Mouse (Mus musculus) adrenal gland, adult 8-10 months (tissue): ENCODE results near the gene Taf9. TPM values are rescaled to one million over a fixed set of nuclear protein-coding genes. Genes with fewer than 3 reads are reported as not detected.

Source experiments
- DNase-seq: peaks from one replicate; pipeline ENCODE4 v3.0.0; 2022
- total RNA-seq, 4 experiments: library from RNA; stranded (reverse); gene quantifications; 2 replicates each; pipeline ENCODE4 v1.2.4; 2022

Taf9 gene
- total RNA-seq, 4 experiments from 2014 or later = 8.3 to 15.0 (median 10.0) TPM

- DNase-seq = no peak
These were observed 18.9 kb downstream of the Taf9 start for GRCm38 (mm10) chr13:100670181-100670741.

GRCm38 (mm10) chr13:100675936-100676635, 24.7 kb downstream of the Taf9 start:
- no peak for DNase-seq

GRCm38 (mm10) chr13:100681615-100682014, 30.2 kb downstream of the Taf9 start:
- DNase-seq = no peak

- DNase-seq = no peak
These were observed 31.5 kb downstream of the Taf9 start for GRCm38 (mm10) chr13:100682837-100683236.

GRCm38 (mm10) chr13:100684355-100684754, 33.0 kb downstream of the Taf9 start:
- no peak for DNase-seq

- DNase-seq = no peak
These were observed 36.1 kb downstream of the Taf9 start for GRCm38 (mm10) chr13:100687513-100687912.

GRCm38 (mm10) chr13:100697541-100697940, 46.2 kb downstream of the Taf9 start:
- no peak for DNase-seq

- DNase-seq = no peak
These were observed 47.5 kb downstream of the Taf9 start for GRCm38 (mm10) chr13:100698866-100699265.

GRCm38 (mm10) chr13:100703468-100703867, 52.1 kb downstream of the Taf9 start:
- no peak for DNase-seq

Other genes starting within 250 kb of the Taf9 start
- gene Naip1, start 198.7 kb upstream of the Taf9 start, total RNA-seq = under 1 TPM in 3 of 4 experiments, not detected in 1; 0.06 to 0.08 (median 0.07) TPM
- 10 to 100 TPM; 31.7 to 42.7 (median 35.5) TPM for gene Gtf2h2, start 159.0 kb upstream of the Taf9 start, total RNA-seq
- gene Ocln, start 98.9 kb upstream of the Taf9 start, total RNA-seq = 10 to 100 TPM in 2 of 4 experiments, 1 to 10 TPM in 2; 6.6 to 28.6 (median 16.7) TPM
- 1 to 10 TPM in 1 of 4 experiments, under 1 TPM in 3; 0.61 to 1.4 (median 0.83) TPM for gene Marveld2, start 34.6 kb upstream of the Taf9 start, total RNA-seq
- gene Ak6, start 600 bp upstream of the Taf9 start, total RNA-seq = 10 to 100 TPM; 63.5 to 73.0 (median 71.1) TPM
- 10 to 100 TPM; 20.8 to 24.1 (median 22.3) TPM for gene Rad17, start 528 bp upstream of the Taf9 start, total RNA-seq
- gene Ccdc125, start 18.1 kb downstream of the Taf9 start, total RNA-seq = 1 to 10 TPM in 2 of 4 experiments, under 1 TPM in 2; 0.67 to 1.6 (median 0.98) TPM
- gene Cdk7, start 79.4 kb downstream of the Taf9 start, total RNA-seq = 10 to 100 TPM; 45.1 to 57.7 (median 45.5) TPM
- 100 to 1,000 TPM in 1 of 4 experiments, 10 to 100 TPM in 3; 62.7 to 106 (median 84.0) TPM for gene Mrps36, start 93.1 kb downstream of the Taf9 start, total RNA-seq
- under 1 TPM in 3 of 4 experiments, not detected in 1; 0.38 to 0.66 (median 0.55) TPM for gene Cenph, start 124.3 kb downstream of the Taf9 start, total RNA-seq
- gene Ccnb1, start 135.0 kb downstream of the Taf9 start, total RNA-seq = 1 to 10 TPM in 3 of 4 experiments, under 1 TPM in 1; 0.97 to 3.7 (median 2.3) TPM
- 10 to 100 TPM; 42.6 to 47.9 (median 44.9) TPM for gene Slc30a5, start 181.8 kb downstream of the Taf9 start, total RNA-seq